Mouse (Mus musculus) megakaryocyte-erythroid progenitor cell, adult 5-6 weeks (primary cell): ENCODE measurements around the gene Ccl2. TPM values are rescaled to one million over a fixed set of nuclear protein-coding genes. Genes with fewer than 3 reads are reported as not detected.

ENCODE experiments used
- ATAC-seq: replicated peaks from 2 replicates; pipeline ENCODE4 v1.8.0; 2016; ENCODE audit warnings: mild to moderate bottlenecking, inconsistent platforms; ENCODE audit not compliant: severe bottlenecking, poor library complexity, low FRiP score, low TSS enrichment
- total RNA-seq, 2 experiments: library from RNA; stranded (forward) in 1 of 2; stranded (reverse) in 1 of 2; fragments of 200-1000, 215-1000 nt in 1 of 2; fragments of >200 nt in 1 of 2; fragmentation: Nextera tagmentation in 1 of 2; gene quantifications; 2 replicates each; pipeline ENCODE4 v1.2.3; 2014 to 2017

Gene Ccl2
- total RNA-seq, 2 experiments from 2014 or later: not detected

DNA sequence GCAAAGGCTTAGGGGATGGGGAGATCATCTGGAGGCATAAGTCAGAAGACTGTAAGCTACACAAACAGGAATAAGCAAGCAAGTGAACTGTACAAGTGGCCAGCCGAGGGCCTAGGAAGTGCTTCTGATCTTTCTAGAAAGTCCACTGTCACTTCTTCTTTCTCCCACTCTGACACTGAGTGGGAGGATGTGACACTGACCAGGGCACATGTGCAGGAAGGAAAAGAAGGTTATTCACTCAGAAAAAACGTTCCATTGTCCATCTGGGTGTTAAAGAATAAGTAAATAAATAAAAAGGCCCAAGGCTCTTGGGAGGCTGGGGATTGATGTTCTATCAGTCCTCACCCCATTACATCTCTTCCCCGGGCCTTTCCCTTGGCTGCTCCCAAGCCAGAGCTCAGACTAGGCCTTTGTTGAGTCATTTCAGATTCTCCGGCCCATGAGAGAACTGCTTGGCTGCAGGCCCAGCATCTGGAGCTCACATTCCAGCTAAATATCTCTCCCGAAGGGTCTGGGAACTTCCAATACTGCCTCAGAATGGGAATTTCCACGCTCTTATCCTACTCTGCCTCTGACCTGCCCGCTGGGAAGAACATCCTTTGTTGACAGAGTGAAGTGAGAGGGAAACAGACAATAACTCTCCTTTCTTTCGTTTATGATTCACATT is 2.6 kb upstream of the Ccl2 start:
- no peak for ATAC-seq

DNA sequence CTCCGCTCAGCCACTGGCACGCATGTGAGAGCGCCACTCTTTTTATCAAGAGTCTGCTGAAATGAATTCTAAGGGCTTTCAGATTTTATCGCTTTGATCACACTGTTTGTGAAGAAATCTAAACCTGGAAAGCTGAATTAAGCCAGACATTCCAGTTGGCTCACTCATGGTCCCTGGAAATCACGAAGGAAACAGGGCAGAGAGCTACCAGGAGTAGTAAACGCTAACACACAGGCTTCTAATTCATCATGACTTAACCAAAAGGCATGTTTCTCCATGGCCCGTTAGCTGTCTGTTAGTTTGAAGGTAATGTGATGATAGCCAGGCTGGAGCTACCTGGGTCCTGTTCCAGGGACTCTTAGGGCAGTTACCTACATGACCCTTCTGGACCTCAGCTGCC is 925 bp upstream of the Ccl2 start:
- ATAC-seq: no peak

- no peak for ATAC-seq
Observed at GRCm38 (mm10) chr11:82035857-82036256, 486 bp downstream of the Ccl2 start.

GRCm38 (mm10) chr11:82038535-82038934 is 3.2 kb downstream of the Ccl2 start, which contains the start of gene Gm17268:
TSS of gene Gm17268 (minus strand) at chr11:82038562.
- ATAC-seq: no peak

GRCm38 (mm10) chr11:82039132-82039660 is 3.8 kb downstream of the Ccl2 start:
- no peak for ATAC-seq

DNA sequence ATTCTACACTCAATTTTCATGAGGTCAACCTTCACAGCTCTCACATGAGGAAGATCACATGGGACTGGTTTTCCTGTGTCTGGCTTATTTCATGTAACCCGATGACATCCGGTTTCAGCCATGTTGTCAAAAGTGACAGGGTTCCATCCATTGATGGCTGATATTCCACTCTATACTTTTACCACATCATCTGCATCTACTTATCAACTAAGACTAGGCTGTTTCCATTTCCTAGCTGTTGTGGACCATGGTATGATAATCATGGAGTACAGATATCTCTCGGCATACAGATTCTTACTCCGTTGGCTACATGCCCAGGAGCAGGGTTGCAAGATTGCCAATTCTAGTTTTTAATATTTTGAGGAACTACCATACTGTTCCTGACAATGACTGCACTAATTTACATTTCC is 6.3 kb downstream of the Ccl2 start:
- ATAC-seq: peak; percentile 98

DNA sequence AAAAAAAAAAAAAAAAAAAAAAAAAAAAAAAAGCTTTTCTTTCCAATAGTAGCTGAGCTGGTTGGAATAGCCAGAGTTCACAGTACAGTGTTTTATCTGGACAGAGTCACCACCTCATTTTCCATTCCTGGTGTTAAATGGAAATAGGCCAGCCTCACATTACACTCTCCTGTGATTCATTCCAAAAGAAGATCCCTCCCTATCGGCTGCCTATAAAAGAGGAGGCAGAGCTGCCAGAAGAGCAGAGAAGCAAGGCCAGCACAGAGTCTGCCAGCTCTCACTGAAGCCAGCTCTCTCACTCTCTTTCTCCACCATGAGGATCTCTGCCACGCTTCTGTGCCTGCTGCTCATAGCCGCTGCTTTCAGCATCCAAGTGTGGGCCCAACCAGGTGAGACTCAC is 10.1 kb downstream of the Ccl2 start, which contains the start of gene Ccl7:
Gene Ccl7 (plus strand): TSS at position 242 of the 400 bp plus-strand sequence.
- no peak for ATAC-seq

DNA sequence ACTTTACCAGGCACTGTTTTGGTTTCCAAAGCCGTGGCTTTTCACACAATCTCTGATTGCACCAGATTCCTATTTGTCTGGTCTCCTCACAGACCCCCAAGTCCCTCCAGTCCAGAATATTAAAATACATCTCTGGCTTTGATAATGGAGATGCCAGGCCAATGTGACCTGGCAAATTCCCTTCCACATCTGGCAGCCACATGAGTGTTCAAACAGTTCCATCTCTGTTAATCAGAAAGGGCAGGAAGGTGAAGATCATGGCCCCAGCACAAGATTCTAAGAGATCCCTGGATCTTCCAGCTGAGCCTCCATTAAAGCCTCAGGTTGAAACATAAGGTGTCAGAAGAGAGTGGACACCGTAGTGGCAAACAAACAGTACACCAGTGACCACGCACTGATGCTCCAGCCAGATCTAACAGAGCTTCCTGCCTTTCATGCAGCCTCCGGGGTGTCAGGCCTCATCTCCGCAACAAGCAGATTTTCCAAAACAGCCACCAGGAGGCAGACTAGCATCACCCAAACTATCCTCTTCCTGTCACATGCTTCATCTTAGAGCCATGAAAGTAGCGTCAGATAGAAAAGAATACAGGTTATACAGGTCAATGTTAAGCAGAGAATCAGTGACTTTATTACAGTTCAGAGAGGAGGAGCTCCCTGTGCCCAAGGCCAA is 12.5 kb downstream of the Ccl2 start:
- ATAC-seq: peak; percentile 87

GRCm38 (mm10) chr11:82053849-82054248 is 18.5 kb downstream of the Ccl2 start:
- ATAC-seq: no peak

DNA sequence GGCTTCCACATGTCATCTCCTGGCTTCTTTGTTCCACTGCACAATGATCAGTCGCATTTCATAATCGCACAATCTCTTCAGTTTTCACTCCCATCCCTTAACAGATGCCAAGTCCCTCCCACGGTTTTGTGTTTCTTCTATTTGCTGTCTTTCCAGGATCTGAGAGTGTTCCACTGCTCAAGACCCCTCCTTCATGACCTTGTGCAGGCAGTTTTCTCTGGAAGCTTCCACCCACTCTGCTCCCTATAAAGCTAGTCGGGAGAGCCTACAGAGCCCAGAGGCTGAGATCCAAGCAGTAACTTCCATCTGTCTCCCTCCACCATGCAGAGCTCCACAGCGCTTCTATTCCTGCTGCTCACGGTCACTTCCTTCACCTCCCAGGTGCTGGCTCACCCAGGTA is 22.3 kb downstream of the Ccl2 start, which contains the start of gene Ccl11:
Gene Ccl11 (plus strand): TSS at position 178 of the 400 bp plus-strand sequence.
- ATAC-seq: no peak

DNA sequence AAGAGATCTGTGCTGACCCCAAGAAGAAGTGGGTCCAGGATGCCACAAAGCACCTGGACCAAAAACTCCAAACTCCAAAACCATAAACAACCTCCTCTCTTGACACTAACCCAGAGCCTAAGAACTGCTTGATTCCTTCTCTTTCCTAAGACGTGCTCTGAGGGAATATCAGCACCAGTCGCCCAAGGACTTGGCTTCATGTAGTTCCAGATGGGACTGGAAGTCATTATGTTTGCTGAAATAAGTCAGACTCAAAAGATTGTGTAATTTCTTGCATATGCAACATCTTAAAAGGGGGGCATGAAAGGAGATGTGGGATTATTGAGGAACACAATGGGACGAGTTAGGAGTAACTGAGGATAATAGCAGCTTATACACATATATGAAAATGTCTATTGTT is 26.9 kb downstream of the Ccl2 start:
- ATAC-seq: no peak

- no peak for ATAC-seq
Observed at GRCm38 (mm10) chr11:82063454-82063853, 28.1 kb downstream of the Ccl2 start.

GRCm38 (mm10) chr11:82066953-82067571 is 31.7 kb downstream of the Ccl2 start:
- ATAC-seq: no peak

GRCm38 (mm10) chr11:82071076-82071475 is 35.7 kb downstream of the Ccl2 start:
- no peak for ATAC-seq

DNA sequence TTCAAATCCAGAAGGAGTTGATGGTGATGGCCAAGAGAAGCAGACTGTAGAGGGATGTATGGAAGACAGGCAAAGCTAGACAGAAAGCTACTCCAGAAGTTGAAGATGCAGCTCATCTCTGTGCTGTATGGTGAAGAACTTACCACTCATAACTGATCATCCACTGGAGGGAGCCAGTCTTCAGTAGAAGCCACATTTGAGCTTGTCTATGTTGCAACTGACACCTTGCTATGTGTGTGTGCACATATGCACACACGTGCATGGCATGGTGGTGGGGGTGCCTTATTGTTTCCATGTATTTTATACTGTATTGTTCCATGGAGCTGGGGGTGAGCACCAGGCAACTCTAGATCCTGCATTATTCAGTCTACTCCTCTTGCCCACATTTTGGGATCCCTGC is 37.0 kb downstream of the Ccl2 start:
- no peak for ATAC-seq

DNA sequence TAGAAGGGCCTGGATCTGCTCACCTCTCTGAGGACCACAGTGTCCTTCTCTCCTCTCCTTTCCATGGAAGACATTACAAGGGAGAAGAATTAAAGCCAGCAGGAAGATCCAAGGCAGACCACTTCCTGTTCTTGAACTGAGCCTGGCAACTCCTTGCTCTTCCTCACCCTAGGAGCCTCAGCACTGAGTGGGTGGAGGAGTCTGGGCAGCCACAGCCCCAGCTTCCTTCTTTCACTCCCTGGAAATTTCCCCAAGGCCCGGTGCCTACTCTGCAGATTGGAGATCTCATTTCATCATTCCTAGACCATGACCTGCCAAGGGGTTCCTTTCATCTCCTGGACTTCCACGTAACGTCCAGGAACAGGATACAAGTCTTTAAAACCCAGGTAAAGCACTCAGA is 37.6 kb downstream of the Ccl2 start:
- ATAC-seq: no peak

- no peak for ATAC-seq
Observed at GRCm38 (mm10) chr11:82073686-82074085, 38.3 kb downstream of the Ccl2 start.

DNA sequence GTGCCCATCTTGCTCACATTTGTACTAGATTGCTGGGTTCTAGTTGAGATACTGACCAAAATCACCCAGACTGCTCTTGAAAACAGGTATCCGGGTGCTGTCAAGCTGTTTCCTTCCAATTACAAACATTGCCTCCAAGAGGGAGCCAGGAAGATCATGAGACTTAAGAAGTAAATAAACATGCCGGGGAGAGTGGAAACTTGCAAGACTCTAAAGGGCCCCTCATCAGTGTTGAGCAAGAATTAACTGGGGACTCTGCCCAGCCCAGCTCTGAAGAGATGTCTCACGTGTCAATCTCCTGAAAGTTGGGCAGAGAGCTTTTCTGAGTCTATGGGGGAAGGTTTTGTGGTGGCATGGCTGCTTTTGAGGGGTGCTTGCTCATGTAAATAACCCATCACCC is 41.7 kb downstream of the Ccl2 start:
- no peak for ATAC-seq

DNA sequence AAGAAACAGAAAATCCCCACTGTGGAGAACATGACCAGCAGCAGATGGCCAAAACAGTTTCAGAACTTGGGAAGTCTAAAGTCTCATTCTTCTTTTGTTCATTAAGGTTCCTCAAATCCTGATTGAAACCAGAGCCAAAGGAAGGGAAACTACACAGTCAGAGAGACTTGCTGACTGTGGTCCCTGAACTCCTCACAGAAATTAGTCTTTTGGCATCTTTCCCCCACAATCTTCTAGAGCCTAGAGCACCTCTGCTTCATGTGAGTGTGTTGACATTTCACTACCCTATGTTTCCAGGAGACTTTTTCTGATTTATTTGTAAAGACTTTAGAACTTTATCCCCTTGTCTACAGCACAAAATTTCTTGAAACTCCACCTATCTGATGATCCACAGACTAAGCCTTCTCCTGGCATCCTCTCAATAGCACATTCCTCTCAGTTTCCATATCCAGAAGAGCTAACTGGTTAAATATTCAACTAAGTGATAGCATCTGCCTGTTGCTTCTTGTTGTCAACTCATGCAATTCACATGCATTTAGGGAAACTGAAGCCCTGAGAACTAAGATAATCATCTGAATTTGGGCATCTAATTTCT is 42.9 kb downstream of the Ccl2 start:
- no peak for ATAC-seq

GRCm38 (mm10) chr11:82080865-82081264 is 45.5 kb downstream of the Ccl2 start:
- no peak for ATAC-seq
